Mouse (Mus musculus): ENCODE data around the gene Tbx20.

Tbx20 gene

DNA sequence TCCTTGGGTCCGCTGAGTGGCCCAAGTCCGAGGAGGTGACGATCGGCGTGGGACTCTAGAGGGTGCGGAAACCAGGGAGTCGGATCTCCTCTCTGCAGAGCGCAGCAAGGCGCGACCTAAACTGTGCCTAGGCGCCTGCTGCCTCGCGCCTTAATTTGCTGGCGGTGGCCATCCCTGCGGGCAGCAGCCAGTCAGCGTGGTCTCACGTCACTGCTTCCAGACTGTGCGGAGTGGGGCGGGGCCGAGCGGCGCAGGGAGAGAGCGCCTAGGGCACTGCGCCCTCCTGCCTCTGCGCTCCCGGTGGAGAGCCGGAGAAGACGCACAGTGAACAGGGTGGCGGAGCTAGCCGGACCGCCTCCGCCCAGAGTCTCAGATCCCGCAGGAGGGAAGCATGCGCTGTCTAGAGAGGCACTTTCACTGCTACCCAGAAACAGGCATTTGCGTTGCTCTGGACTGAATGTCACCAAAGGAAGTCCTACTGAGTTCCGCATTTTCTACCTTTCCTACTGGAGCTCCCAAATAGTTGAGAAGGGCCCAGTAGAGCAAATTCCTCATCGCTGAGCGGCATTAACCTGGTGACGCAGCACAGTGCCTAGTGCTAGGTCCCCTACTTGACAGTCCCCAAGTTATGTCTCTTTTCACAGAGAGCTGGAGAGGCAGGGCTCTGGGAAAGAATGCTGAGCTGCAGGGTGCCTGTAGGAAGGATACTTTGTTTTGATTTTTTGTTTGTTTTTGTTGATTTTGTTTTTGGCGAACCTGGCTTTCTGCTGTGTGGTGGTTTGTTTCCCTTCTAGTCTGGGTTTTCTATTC is at the start of gene Tbx20:
Gene Tbx20, minus strand, starts transcription at position 144 of the 810 bp plus-strand sequence.
- no peak for DNase-seq (ENCODE audit: low read depth)

DNA sequence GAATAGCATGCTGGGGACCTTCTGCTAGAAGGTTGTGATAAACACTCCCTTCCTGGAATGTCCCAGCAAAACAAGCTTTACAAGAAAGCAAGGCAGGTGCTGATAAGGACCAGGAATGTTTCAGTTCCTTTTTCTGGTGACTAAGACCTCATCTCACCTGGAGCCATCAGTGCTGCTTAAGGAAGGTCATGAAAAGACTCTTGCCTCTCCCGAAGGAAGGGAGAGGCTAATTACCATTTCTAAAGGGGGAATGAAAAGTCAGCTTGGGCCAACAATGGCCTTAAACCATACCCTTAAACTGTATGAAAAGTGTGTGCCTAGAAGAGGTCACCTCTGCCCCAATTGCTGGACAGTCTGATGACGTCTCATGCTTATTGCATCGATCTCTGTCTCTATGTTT is 44.4 kb upstream of the Tbx20 start:
- DNase-seq (ENCODE audit: low read depth), result no peak

DNA sequence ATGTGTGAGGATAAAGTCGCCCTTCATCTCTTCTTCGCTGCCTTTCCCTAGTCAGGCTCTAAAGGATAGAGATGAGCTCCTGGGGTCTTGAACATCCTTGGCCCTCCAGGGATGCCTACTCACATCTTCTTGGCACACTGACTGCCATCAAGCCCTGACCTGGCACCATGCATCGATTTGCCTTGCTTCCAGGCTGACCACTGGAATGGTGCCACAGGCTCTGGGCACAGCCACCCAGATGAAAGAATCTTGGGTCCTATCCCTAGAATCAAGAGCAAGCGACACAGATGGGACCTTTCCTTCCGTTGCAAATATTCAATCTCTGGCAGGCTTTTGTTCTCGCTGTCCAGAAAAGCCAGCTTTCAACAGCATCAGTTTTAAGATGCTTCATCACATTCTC is 38.4 kb upstream of the Tbx20 start:
- no peak for DNase-seq (ENCODE audit: low read depth)

DNA sequence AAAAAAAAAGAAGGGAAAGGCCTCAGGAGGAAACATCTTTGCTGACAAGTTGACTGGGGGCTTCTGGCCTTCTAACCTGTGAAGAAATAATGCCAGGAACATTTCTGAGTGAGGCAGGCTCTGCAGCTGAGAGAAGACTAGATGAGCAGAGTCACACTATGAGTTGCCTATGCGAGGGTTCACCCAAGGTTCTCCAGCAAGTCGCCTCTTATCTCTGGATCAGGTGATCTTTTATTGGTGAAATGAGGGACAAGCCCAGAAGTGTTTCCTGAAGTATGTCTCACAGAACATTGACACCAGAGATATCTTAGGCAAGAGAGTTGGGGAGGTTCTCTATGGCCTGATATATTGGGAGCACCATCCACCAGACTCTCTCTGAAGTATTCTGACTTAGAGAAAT is 18.0 kb upstream of the Tbx20 start:
- DNase-seq (ENCODE audit: low read depth), result no peak

DNA sequence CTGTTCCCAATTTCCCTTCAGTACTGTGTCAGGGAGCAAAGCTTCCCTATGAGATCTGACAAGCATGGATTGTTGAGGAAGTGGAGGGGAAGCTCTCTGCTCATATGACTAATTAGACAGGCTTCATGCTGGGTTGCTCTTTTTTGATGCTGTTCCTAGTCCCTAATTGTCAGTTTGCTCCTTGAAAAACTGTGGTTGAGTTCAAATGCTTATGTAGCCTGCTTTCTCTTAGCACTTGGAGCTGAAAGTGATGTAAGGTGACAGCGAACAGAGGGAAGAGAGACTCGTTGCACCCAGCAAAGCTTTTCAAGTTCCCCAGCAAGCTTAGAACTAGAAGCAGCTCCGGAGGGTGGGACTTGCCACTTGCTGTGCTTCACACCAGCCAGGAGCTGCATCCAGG is 15.3 kb upstream of the Tbx20 start:
- DNase-seq (ENCODE audit: low read depth), result no peak

DNA sequence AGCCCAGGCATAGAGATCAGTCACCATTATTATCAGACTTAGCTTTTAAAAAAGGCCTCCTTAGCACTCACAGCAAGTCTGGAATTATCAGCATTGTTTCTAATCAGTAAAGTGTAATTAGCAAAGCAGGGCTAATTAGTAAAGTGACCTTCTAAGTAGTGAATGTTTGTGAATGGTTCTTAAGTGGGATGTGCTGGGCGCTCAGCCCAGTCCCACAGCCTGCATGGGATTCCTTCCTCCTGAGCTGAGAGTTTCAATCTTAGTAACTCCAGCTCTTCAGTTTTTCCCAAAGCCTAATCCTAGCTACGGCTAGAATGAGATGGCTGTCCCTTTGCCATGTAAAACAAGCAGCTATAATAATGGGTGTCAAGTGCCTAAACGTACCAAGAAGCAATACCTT is 8.2 kb upstream of the Tbx20 start:
- no peak for DNase-seq (ENCODE audit: low read depth)

DNA sequence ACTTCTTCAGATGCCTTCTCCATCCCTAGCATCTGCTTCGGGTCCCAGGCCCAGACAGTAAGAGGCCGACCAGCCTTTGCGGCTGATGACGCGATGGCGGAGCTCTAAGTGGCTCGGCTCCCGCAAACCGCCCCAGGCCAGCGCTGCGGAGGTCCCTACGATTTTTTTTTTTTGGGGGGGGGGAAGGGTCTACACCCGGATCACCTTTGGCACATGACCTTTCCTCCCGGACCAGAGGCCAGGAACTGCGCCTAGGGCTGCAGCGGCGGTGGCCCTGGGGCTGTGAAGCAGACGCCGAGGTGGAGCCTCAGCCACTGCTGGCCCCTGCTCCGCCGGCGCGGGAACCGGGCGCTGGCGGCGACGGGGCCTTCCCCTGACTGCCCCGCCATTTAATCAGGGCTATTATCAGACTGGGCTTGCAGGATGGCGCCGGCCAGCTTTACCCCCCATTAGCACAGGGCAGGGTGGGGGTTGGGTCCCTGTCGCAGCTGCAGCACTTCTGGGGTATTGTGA is 6.9 kb upstream of the Tbx20 start:
- no peak for DNase-seq (ENCODE audit: low read depth)

DNA sequence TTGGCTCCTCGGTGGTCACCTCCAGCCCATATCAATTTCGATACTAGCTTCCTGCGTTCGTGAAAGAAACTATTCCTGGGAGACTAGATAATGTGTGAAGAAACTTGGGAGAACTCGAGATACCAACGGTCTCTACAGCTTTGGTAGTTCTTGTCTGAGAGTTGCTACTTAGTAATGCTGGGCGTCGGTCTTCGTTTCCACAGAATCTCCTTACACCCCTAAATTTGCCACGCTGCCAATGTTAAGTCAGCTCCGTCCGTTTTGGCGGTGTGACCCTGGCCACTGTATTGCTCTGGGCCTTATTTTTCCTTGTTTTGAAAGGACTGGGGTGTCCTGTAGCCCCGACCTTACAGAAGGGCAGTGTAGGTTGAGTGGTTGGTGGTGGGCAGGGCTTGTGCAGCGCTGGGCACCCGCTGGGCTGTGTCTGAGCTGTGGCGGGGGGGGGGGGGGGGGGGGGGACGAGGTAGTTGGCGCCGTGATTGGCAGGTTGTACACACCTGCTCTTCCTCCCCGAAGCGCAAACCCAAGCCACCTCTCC is 6.4 kb upstream of the Tbx20 start:
- DNase-seq (ENCODE audit: low read depth), result no peak

DNA sequence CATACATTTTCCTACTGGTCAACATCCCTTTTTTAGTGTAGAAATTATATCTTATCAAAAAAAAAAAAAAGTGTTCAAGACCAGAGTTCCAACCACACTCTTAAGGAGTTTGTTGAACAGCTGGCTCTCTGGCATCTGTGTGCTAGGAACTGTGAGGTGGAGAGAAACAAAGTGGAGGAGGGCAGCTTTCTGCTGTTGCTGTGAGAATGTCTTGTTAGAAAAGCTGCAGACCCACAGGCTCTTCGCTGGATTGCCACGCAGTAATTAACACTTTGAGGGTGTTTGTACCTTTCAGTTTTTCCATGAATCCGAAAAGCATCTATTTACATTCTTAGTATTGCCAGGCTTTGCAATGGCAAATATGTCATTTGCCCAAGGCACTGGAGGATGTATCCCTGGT is 5.9 kb upstream of the Tbx20 start:
- no peak for DNase-seq (ENCODE audit: low read depth)

DNA sequence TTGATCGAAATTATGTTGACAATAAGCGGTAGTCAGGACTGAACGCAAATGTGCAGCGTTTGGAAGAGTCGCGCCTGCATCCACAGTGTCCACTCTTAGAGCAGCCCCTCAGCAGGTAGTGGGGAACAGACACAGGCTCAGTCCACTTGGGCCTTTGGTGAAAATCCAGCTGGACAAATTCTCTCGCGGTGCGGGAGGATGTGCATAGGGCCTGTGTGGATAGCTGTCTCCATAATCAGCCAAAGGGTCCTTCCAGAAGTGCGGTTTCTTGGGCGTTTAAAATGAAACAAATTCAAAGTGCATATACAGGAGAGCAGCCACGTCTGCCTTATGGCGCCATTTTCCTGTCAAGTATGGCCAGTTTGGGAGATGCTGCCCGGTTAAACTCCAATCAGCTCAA is 4.5 kb upstream of the Tbx20 start:
- no peak for DNase-seq (ENCODE audit: low read depth)

DNA sequence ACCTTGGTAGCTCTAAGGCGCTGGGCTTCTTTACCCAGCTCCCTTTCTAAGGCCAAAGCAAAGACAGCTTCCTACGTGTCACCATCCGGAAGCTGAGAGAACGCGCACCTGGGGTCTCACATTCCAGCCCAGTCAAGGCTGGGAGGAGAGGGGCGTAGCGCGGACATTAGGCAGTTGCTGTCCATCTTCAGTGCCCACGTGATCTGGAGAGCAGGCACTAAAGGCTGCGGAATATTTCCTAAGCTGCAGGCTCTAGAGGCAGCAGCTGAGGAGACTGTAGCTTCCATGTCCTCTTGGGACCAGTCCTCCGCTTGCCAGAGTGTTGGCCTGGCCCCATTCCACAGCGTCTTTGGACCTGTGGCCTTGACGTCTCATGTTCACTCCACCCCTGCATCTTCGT is 3.9 kb upstream of the Tbx20 start:
- DNase-seq (ENCODE audit: low read depth), result no peak

DNA sequence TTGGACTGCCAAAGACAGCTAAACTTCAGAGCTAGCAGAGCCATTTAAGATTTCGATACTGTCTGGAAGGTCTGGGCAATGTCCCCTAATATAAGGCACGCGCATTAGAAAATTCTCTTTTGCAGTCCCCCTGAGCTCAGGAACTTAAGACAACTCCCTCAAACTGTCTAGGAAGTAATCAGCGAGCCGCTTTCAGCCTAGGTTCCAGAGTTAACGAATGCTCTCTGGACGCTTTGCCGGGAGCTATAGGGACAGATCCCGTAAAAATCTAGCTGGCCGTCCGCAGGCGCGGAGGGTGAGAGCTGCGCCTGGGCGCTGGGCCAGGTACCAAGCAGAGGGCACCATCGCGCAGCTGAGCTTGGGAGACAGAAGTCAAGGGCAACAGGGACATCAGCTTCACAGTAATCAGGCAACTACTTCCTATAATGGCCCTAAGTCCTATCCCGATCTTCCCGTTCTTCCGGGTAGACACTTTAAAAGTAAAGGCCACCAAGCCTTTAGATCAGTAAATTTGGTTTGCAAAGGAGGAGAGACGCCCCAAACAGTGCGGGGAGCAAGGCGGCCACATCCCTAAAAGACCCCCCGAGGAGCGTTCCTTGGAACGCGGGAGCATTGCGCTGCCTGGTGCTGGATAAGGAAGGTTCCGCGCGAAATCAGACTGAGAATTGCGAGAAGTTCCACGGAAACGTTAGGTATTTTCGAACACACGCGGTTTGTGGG is 3.2 kb upstream of the Tbx20 start:
- DNase-seq (ENCODE audit: low read depth), result no peak

DNA sequence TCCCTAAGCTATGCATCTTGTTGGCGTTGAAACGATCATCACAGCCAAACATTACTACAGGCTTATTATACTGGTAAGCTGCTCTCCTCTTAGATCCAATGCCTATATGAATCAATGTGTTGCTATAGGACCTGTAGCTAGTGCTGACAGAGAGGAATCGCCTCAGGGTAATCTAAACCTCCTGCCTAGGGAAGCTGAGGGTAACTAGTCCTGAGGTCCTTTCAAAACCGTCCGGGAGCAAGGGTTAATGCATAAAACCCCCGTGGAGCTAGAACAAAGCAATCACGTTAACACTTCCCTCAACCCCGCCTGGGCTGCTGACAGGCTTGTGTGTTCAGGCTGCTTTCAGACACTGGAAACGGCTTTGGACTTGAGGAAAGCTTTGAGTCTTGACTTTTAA is 2.4 kb upstream of the Tbx20 start:
- DNase-seq (ENCODE audit: low read depth), result no peak

DNA sequence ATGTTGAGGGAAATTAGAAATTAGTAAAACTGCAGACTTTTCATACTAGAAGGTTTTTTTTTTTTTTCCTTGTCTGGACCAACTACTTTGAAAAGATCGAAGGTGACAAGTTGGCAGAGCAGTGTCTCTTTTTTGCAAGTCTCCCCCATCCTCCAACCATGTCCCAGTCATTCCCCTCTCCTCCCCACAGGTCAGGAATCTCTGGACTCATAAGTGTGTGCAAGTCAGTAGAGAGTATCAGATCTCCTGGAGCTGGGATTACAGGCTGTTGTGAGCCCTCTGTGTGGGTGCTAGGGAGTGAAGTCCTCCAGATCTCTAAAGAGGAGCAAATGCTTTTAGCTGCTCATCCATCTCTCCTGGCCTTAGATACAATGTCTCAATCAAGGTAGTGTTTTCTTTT is 1.5 kb upstream of the Tbx20 start:
- no peak for DNase-seq (ENCODE audit: low read depth)

DNA sequence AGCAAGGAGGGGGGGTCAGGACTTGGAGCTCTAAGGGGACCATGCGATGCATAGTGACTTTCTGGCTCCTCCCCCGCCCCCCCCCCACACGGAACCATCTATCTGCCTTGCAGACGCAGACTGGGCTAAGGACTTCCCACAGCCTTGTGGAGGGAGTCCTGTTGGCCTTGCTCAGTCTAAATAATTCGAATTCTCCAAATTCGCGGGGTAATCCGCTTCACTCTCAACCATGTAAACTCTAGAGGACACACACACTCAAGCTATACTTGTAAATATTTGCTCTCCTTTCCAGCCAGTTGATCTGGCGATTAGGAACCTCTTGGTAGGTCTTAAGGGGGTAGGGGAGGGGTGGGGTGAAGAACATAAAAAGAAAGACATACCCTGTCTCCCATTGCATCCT is 898 bp upstream of the Tbx20 start:
- no peak for DNase-seq (ENCODE audit: low read depth)

DNA sequence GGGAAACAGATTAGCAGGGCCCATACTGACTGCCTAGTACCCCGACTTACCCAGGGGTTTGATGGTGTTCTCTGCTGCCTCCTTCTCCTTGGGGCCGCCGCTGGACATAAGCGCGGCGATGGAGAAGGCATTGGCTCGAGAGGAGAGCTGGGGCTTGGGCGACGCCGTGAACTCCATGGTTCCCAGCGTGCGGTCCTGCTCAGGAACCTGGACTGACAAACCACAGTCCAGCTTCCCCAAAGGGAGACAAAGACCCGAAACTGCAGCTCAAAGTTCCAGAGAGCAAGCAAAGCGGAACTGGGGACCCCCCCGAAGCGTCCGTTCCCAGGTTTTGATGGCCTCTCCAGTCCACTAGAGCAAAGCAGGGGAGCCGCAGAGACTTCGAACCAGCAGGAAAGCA is 434 bp downstream of the Tbx20 start:
- no peak for DNase-seq (ENCODE audit: low read depth)

DNA sequence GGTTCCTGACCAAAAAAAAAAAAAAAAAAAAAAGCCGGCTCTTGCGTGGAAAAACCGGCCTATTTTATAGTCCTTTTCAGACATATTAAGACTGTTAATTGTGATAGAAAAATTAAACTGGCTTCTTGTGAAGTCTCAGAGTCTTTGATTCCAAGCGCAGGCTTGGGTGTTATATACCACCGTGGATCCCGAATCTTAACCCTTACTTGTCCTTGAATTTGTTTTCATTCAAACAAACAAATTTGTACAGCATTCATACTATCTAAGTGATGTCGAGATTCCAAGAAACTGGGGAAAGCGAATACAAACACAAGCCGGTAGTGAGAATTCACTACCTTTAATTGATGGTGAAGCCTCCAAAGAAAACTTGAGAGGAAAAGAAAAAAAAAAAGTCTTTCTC is 932 bp downstream of the Tbx20 start:
- DNase-seq (ENCODE audit: low read depth), result no peak

DNA sequence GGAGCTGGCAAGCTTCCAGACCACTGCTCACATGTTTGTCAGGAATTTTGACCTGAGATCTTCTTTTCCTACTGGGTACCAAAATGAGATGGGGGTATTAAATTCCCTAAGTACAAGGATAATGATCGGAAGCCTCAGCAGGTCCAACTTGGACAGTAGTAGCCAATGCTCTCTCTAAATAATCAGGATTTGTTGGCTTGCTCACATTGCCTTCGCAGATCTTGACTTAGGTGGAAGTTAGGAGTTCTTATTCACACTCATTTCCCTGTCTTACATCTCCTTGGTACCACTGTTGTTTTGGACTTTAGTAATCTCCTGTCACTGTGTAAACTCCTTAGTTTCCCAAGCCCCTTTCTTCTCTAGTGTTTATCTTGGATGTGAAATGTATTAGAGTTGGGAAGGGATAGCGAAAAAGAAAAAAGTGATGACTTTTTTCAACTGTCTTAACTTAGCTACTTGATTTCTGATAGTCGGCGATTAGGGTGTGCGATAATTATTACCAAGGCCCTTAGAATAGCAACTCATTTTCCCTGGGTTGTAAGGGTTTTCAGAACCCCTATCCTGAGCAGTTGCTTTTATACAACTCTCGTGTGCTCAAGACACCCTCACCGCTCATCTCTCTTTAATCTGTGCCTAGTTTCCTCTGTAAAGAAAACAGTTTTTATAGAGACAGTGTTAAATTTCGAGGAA is 1.5 kb downstream of the Tbx20 start:
- DNase-seq (ENCODE audit: low read depth), result no peak

DNA sequence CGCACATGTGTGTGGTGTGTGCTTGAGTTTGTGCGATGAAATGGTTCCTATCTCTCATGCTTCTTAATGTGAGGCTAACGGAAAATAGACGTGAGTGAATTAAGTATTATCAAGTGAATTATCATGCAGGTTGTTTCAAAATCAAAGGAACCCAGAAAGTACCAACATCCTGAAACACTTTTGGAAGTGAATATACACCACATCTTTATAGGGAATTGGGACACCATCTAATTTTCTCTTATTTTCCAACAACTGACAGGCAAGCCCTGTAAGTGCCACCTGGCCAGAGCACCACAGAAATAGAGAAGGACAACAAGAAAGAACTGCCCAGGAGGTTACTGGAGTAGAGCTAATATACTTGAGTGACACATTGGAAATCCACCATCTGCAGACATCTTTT is 2.4 kb downstream of the Tbx20 start:
- DNase-seq (ENCODE audit: low read depth), result no peak

DNA sequence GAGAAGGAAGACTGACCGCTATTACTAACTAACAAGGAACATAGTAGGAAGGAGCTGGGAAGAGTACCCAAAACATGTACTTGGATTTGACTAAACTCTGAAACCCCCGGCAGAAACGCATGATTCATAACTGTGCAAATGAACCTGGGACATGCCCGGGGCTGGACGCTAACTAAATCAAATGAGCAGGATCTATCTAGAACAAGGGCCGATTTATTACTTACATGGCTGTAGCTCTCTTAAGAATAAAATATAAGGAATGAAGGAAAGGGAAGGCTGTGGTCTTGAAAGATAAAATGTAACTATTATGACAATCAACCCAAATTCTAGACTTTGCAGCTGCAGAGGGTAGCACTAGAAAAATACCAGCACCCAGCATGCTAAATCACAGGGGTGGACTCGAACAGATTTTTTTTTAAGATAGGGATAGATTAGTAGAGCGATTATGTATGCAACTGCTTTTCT is 3.1 kb downstream of the Tbx20 start:
- DNase-seq (ENCODE audit: low read depth), result no peak

DNA sequence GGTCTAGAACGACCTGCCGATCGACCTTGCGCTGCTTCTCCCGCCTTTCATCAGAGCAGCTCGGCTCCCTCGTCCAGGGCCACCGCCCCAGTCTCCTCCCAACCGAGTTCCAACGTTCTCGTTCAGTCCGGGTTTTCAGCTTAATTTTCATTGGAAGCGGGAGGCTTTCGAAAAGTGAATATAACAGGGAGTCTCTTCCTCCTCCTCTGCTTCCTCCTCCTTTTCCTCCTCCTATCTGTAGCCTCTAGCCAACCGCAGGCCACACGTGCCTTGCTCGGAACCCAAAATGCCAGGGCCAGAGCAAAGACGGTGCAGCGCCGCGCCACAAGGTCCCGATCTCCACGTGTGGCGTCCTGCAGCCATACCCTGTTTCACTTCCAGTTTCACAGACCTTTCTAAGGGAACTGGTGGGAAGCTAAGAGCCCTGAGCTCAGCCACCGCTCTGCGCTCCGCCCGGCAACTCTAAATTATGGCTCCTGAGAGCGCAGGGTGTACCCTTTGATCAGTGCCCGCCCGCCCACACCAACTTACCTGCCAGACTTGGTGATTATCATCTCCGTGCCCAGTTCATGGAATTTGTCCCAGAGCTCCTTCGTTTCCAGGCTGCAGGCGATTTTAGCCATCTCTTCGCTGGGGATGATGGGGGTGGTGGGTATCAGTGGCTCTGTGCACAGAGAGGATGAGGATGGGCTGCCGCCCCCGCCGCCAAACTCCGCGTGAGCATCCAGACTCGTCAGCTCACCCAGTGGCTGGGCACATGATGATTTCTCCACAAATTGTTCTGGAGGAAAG is 3.8 kb downstream of the Tbx20 start:
- no peak for DNase-seq (ENCODE audit: low read depth)

DNA sequence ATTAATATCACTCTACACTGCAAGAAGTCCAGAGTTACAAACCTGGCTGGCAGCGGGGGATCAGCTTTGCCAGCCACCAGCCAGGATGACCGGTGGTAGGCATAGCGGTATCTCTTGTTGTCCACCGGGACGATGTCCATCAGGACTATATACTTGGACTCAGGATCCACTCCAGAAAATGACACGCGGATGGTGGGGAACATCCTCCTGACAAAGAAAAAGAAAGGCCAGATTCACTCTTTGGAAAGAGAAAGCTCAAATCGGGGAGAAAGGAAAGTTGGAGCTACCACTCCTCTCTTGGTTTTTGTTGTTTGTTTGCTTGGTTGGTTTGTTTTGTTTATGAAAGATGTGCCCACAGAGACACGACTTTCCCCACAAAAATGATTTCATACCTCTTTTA is 4.5 kb downstream of the Tbx20 start:
- no peak for DNase-seq (ENCODE audit: low read depth)

All from fibroblast of lung, adult 2 months (primary cell).